Mouse (Mus musculus) lung, embryonic 16.5 days (tissue): Measurements from ENCODE around the gene Cox5b. TPM values are rescaled to one million over a fixed set of nuclear protein-coding genes. Genes with fewer than 3 reads are reported as not detected.

Source experiments
- ATAC-seq: fragments of 200-750 bp; cut with Nextera tagmentation; 2 replicates; pipeline ENCODE4 v1.8.0; 2017; ENCODE audit warnings: low read depth, mild to moderate bottlenecking, moderate library complexity
- H3K27ac ChIP-seq: fragments of 300-500 bp; sonication (generic); 2 replicates; pipeline ENCODE4 v1.5.1; 2014; ENCODE audit warnings: mild to moderate bottlenecking, control low read depth, low read length
- H3K27me3 ChIP-seq: fragments of 300-500 bp; sonication (generic); 2 replicates; pipeline ENCODE4 v1.6.1; 2014; ENCODE audit warnings: low read depth, low read length, mixed read lengths; ENCODE audit not compliant: control insufficient read depth, insufficient read depth
- H3K36me3 ChIP-seq: fragments of 300-500 bp; sonication (generic); 2 replicates; pipeline ENCODE4 v1.6.1; 2014; ENCODE audit warnings: low read length; ENCODE audit not compliant: control insufficient read depth, insufficient read depth
- H3K4me1 ChIP-seq: fragments of 300-500 bp; sonication (generic); replicated peaks from 2 replicates; pipeline ENCODE4 v1.6.1; 2014; ENCODE audit warnings: low read length, mixed read lengths; ENCODE audit not compliant: control insufficient read depth, insufficient read depth
- H3K4me2 ChIP-seq: fragments of 300-500 bp; sonication (generic); 2 replicates; pipeline ENCODE4 v1.6.1; 2014; ENCODE audit warnings: low read depth, low read length, control low read depth
- H3K4me3 ChIP-seq: fragments of 300-500 bp; sonication (generic); 2 replicates; pipeline ENCODE4 v1.5.1; 2014; ENCODE audit warnings: mild to moderate bottlenecking, low read length, control low read depth
- H3K9ac ChIP-seq: fragments of 300-500 bp; sonication (generic); 2 replicates; pipeline ENCODE4 v1.6.1; 2014; ENCODE audit warnings: low read length, control low read depth
- H3K9me3 ChIP-seq: fragments of 300-500 bp; sonication (generic); 2 replicates; pipeline ENCODE4 v1.6.1; 2016; ENCODE audit warnings: low read length; ENCODE audit not compliant: control insufficient read depth
- WGBS: fragments of 180-500 bp; shearing (Covaris S2); extraction: QIAGEN DNeasy Blood & Tissue Kit; methylation state at CpG from one replicate; pipeline ENCODE4 v1.1.7; 2014; 5-methylcytosine and 5-hydroxymethylcytosine counted together
- polyA plus RNA-seq: library from polyadenylated mRNA; unstranded; fragments of >200 nt; fragmentation: Nextera tagmentation; extraction: Ambion mirVana; gene quantifications from 2 replicates; pipeline ENCODE4 v1.2.1, GENCODE M21; 2015

Gene Cox5b
- polyA plus RNA-seq, result 514 and 543 TPM in 2 replicates

- Histone ChIP-seq H3K36me3 (peaks cover 17% of the 10 kb centered on the region), H3K27me3 (no peaks in the 10 kb centered on the region), H3K4me3 (peak within 1 kb of the TSS; percentile 91), H3K27ac (peak within 1 kb of the TSS; percentile 11; the same call in 1 of the 2 replicates), H3K9ac (peak within 1 kb of the TSS; percentile 88), H3K4me2 (peak within 1 kb of the TSS; percentile 87), H3K9me3 (no peaks in the 10 kb centered on the region), H3K4me1 (peaks cover 8% of the 10 kb centered on the region)
- WGBS, result under 1% methylated on average over 68 of the region's 68 CpGs
- peak; percentile 98 for ATAC-seq
Measured at GRCm38 (mm10) chr1:36691271-36692155, at the start of gene Cox5b. Gene Cox5b (plus strand): TSS chr1:36691449.

GRCm38 (mm10) chr1:36643957-36644614 lies 47.2 kb upstream of the Cox5b start:
- Histone ChIP-seq H3K4me1 (0 out of 2 replicates have a peak, but pooled peaks cover 4% of the 10 kb centered on the region), H3K9ac (no peak overlapping the region), H3K36me3 (no peaks in the 10 kb centered on the region), H3K4me2 (no peak overlapping the region), H3K9me3 (no peaks in the 10 kb centered on the region), H3K27me3 (no peaks in the 10 kb centered on the region), H3K4me3 (no peak overlapping the region), H3K27ac (no peak overlapping the region)
- no peak for ATAC-seq
- WGBS, result 81% methylated on average over 7 of the region's 7 CpGs

- Histone ChIP-seq H3K4me2 (no peak overlapping the region), H3K4me1 (0 out of 2 replicates have a peak, but pooled peaks cover 4% of the 10 kb centered on the region), H3K27ac (no peak overlapping the region), H3K9ac (no peak overlapping the region), H3K27me3 (no peaks in the 10 kb centered on the region), H3K36me3 (no peaks in the 10 kb centered on the region), H3K4me3 (no peak overlapping the region), H3K9me3 (no peaks in the 10 kb centered on the region)
- WGBS, result 82% methylated on average over 9 of the region's 9 CpGs
- no peak for ATAC-seq
Measured at GRCm38 (mm10) chr1:36644615-36645007, 46.6 kb upstream of the Cox5b start.

- ATAC-seq, result no peak
- no peaks in the 10 kb centered on the region for H3K27me3 ChIP-seq
- WGBS, result 63% methylated on average over 3 of the region's 3 CpGs
- H3K36me3 ChIP-seq, result no peaks in the 10 kb centered on the region
- no peak overlapping the region for H3K27ac ChIP-seq
- no peaks in the 10 kb centered on the region for H3K9me3 ChIP-seq
- H3K4me2 ChIP-seq, result no peak overlapping the region
- no peak overlapping the region for H3K4me3 ChIP-seq
- 0 out of 2 replicates have a peak, but pooled peaks cover 4% of the 10 kb centered on the region for H3K4me1 ChIP-seq
- H3K9ac ChIP-seq, result no peak overlapping the region
Measured at GRCm38 (mm10) chr1:36646285-36646684, 45.0 kb upstream of the Cox5b start.

- no peak overlapping the region for H3K27ac ChIP-seq
- no peak for ATAC-seq
Measured at GRCm38 (mm10) chr1:36647631-36648030, 43.6 kb upstream of the Cox5b start.

GRCm38 (mm10) chr1:36655039-36655438 lies 36.2 kb upstream of the Cox5b start:
- H3K4me3 ChIP-seq, result no peak overlapping the region
- no peaks in the 10 kb centered on the region for H3K9me3 ChIP-seq
- WGBS, result 83% methylated on average over 5 of the region's 5 CpGs
- no peak for ATAC-seq
- H3K9ac ChIP-seq, result no peak overlapping the region
- H3K36me3 ChIP-seq, result no peaks in the 10 kb centered on the region
- no peak overlapping the region for H3K4me2 ChIP-seq
- H3K4me1 ChIP-seq, result no peaks in the 10 kb centered on the region
- H3K27me3 ChIP-seq, result no peaks in the 10 kb centered on the region
- no peak overlapping the region for H3K27ac ChIP-seq

More at GRCm38 (mm10) chr1:36647631-36648030, 43.6 kb upstream of the Cox5b start:
- Histone ChIP-seq H3K27me3 (no peaks in the 10 kb centered on the region), H3K4me3 (no peak overlapping the region), H3K4me2 (no peak overlapping the region), H3K9ac (no peak overlapping the region), H3K36me3 (no peaks in the 10 kb centered on the region), H3K4me1 (0 out of 2 replicates have a peak, but pooled peaks cover 4% of the 10 kb centered on the region), H3K9me3 (no peaks in the 10 kb centered on the region)
- 56% methylated on average over 5 of the region's 5 CpGs for WGBS

- Histone ChIP-seq H3K4me2 (no peak overlapping the region), H3K36me3 (no peaks in the 10 kb centered on the region), H3K9ac (no peak overlapping the region), H3K9me3 (no peaks in the 10 kb centered on the region), H3K27me3 (no peaks in the 10 kb centered on the region), H3K4me1 (no peaks in the 10 kb centered on the region), H3K27ac (no peak overlapping the region), H3K4me3 (no peak overlapping the region)
- no peak for ATAC-seq
- 75% methylated on average over 3 of the region's 3 CpGs for WGBS
Measured at GRCm38 (mm10) chr1:36656233-36656632, 35.0 kb upstream of the Cox5b start.

GRCm38 (mm10) chr1:36657658-36658415 lies 33.4 kb upstream of the Cox5b start:
- H3K4me3 ChIP-seq, result no peak overlapping the region
- H3K27me3 ChIP-seq, result no peaks in the 10 kb centered on the region
- no peaks in the 10 kb centered on the region for H3K4me1 ChIP-seq
- no peaks in the 10 kb centered on the region for H3K9me3 ChIP-seq
- WGBS, result 75% methylated on average over 4 of the region's 4 CpGs
- H3K4me2 ChIP-seq, result no peak overlapping the region
- no peak overlapping the region for H3K9ac ChIP-seq
- no peak for ATAC-seq
- no peaks in the 10 kb centered on the region for H3K36me3 ChIP-seq
- H3K27ac ChIP-seq, result no peak overlapping the region
